Mouse (Mus musculus) G1E (cell line): ENCODE measurements around the gene Tuba8.
A peak's percentile ranks its signal among the peaks of the same experiment; 100 is the strongest.

Experiments
- CTCF ChIP-seq: IDR thresholded peaks from 2 replicates; pipeline ENCODE4 v1.5.1; 2012; ENCODE audit warnings: low read depth, low read length, inconsistent platforms, mixed read lengths
- GATA1 ChIP-seq: IDR thresholded peaks from 2 replicates; pipeline ENCODE4 v1.6.1; 2012; ENCODE audit warnings: borderline replicate concordance, low read length, inconsistent platforms, mixed read lengths

DNA sequence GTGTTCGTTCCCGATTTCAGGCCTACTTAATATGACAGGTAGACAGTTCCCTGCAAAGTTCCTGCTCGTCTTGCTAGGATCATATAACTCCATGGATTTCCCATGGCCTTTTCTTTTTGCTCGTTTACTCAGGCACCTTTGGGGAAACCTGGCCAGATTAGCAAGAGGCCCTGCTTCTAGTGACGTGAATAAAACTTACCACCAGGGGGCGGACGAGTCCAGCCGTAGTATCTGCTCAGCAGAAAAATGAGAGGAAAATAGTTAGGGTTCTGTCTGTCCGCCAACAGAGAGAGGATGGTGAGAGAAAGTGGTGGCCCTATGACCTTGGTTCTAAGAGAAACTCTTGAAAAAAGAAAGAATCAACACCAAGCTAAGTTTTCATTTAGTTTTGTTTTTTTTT, 50.1 kb downstream of the Tuba8 start:
- TF ChIP-seq GATA1 (no peak), CTCF (peak; percentile 60)
